Mouse (Mus musculus): ENCODE measurements at regions not wholly inside any gene's neighbourhood (a gene's known extent, or its start where the extent isn't known, plus 50 kb on each side); places are given as distances from the start of the nearest gene placed in this dataset.
A peak's percentile ranks its signal among the peaks of the same experiment; 100 is the strongest.

DNA sequence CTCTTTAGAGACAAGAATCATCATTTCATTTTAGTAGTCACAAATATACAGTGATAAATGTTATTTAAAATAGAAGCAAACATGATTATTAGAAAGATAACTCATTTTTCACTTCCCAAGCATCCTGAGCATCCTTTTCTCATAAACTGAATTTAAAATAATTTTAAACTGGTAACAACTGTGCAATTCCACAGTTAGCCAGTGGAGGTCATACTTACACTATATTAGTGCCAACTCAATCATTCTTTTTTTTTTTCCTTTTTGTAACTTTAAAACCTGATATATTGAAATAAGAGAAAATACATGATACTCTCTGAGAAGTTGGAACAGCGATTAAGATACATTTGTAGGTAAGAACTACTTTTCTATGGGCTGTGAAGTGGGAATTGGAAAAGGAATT is 113.2 kb upstream of the Gm17509 start:
- DNase-seq (ENCODE audit: extremely low spot score in 1 of 2, low spot score in 2 of 2), result no peak
- intact Hi-C loops (cut with DNase I), result loop anchor here (10.0 kb wide), 2 partner anchors 271 to 1041 kb away; partner anchors contain the start of gene Hcn1

DNA sequence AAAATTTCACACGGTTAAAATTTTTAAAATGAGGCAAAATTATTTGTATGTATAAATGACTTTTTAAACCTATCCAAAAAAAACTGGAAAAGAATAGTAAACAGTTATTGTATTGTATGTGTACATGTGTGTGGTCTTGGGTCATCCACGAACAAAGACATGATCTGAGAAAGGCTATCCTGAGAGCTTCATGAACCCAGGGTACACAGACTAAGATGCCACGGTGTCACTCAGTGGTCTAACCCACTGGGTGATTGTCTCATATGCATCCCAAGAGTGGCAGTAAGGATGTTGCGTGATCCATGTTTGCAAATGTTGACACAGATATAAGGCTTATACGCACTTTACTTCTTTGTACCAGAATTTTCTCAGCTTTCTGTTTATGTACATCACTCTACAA is 113.7 kb upstream of the Gm17509 start:
- intact Hi-C loops (cut with DNase I), result loop anchor here (10.0 kb wide), 2 partner anchors 270 to 1040 kb away; partner anchors contain the start of gene Hcn1
- DNase-seq (ENCODE audit: extremely low spot score in 1 of 2, low spot score in 2 of 2), result no peak

DNA sequence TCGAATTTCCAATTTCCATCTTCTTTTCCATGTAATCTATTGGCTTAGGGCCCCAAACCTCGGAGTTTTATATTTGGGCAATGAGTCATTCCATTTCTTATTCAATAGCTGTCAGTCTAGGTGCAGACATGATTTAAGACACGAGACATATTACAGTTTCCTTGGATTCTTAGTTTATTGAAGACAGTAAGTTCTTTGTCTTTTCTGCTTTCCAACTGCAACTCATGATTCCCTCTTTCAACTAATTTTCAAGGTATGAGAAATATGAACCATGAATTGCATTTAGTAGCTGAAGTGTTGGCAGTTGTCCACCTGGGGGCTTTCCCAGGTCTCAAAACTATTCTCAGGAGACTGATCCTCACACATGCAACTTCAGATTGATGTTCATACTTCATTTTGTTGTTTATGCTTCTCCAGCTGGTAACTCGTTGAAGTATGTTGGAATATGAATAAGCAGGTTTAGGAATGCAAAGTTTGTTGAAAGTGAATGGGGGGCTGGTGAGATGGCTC is 160.3 kb upstream of the Gm17509 start:
- DNase-seq (ENCODE audit: extremely low spot score in 1 of 2, low spot score in 2 of 2), result no peak
- intact Hi-C loops (cut with DNase I), result no loop called here

DNA sequence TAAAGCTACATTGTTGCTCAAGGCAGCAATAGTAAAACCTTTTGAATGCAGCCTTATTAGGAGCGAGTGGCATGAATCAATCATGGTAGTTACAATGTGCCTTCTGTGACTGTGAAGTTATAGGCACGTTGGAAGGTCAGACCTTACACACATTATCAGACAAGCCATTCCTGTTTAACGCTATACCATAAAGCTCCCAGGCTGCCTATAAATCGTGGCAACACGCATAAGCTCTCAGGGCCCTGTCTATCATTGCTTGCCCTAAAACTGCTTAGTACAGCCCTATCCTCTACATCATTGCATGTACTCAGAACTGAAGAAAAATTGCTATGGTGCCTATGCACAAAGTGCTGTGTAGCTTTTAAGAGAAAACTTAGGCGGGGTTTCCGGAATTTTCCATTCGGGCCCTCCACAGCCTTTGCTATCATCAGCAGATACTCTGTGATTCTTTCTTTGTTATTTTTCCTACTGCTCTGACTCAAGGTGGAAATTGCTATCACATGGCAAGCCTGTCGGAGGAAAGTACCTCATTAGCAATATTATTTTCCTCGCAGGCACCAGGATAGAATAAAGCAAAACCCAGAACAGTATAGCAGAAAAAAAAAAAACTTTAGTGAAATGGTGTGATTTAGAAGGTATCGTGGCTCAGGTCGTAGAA is 162.7 kb upstream of the Gm17509 start:
- intact Hi-C loops (cut with DNase I), result no loop called here
- DNase-seq (ENCODE audit: extremely low spot score in 1 of 2, low spot score in 2 of 2), result no peak

DNA sequence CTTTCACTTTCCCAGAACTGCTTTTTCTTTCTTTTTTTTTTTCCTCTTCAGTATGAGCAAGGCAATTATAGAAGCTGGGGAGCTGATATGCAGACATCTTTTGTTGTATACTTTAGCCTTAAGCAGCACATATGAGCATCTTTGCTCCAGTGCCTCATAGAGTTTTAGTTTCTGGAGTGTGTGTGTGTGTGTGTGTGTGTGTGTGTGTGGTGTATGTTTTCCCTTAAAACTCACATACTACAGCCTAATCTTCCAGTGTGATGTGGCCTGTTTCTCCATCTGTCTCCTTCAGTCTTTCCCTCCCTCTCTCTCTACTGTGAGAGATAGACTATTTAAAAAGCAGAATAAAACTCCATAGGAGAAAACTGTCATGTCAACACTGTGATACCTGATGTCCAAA is 169.4 kb upstream of the Gm17509 start:
- no peak for DNase-seq (ENCODE audit: extremely low spot score in 1 of 2, low spot score in 2 of 2)
- intact Hi-C loops (cut with DNase I), result no loop called here

DNA sequence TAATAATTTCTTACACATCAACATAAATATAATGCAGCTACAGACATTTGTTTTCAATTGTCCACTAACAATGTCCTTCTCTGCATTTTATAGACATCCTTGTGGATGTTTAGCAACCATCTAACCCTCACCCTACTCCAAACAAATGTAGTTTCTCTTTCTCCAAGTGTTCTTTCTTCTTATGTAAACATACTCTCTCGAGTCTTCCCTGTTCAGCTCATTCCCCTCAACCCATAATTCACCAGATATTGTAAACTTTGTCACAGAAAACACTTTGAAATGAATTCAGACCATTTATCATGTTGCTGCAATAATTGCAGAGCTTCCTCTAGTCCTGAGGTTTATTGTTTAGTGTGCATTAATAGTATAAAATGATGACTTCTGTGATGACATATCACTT is 172.6 kb upstream of the Gm17509 start:
- no peak for DNase-seq (ENCODE audit: extremely low spot score in 1 of 2, low spot score in 2 of 2)
- intact Hi-C loops (cut with DNase I), result no loop called here

DNA sequence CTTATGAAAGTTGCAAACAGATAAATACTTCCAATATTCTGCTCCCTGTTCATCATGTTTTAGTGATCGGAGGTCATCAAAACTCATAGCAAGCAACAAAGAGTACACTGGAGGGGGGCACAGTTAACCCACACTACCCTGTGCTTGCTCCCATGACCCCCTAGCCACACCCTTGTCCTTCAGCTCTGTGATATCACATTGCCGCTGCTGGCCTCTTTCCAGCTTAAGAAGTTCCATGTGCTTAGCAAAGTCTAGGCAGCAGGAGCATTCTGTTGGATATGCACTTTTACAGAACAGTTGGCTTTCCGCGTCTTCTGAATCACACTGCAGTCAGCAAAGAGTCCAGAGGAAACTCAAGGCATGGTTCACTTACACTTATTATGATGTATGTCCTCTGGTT is 180.4 kb upstream of the Gm17509 start:
- intact Hi-C loops (cut with DNase I), result no loop called here
- DNase-seq (ENCODE audit: extremely low spot score in 1 of 2, low spot score in 2 of 2), result peak; percentile 7 to 17

DNA sequence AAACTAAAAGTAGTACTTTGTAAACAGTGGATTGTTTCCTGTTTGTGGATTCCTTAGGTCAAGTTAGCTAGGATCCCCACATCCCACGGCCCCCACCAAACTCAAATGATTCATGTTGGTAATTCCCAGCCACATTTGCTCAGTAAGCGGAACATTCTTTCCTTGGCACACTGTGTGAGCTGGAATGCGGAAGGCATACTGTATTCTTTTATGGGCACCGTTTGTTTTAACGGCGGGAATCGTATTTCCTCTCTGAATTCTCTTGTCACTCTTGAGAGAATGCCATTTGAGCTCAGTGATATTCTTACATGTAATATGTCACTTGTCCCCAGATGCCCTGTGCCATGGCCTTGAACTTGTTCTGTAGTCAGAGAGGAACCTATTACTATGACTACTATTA is 189.1 kb upstream of the Gm17509 start:
- intact Hi-C loops (cut with DNase I), result no loop called here
- no peak for DNase-seq (ENCODE audit: extremely low spot score in 1 of 2, low spot score in 2 of 2)

DNA sequence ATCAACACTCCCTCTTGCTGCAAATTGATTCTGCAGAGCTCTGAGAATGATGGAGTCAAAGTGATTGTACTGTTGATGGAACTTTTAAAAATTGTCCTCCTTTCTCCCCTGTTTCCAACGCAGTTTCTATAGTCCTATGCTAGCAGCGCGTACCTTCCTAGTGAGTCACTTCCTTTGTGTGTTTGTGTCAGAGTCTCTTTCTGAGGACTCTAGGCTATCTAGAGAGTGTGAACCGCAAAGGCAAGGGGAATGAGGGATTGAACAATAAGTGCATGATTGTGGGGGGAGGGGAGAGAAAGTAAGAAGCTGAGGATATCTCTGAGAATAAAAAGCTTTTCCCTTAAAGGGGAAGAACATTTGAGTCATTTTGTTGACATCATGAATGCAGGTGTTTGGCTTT is 188.5 kb upstream of the Hcn1 start:
- DNase-seq (ENCODE audit: extremely low spot score in 1 of 2, low spot score in 2 of 2), result no peak
- intact Hi-C loops (cut with DNase I), result no loop called here

DNA sequence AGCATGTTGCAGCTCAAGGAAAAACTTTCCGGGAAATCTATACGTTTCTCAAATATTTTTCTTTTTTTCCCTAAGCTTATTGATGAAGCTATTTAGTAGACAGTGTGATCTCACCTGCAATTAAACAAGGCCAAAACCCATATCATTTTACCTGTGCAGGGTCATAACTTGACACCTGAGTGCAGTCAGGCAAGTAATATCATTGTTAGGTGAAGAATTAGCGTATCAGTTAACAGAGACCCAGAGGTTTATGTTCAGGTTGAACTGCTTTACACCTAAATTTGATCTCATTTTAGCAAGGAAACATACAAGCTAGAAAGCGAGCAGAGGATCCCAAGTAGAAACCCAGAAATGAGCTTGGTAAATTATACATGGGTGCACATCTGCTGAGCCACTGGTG is 178.6 kb upstream of the Hcn1 start:
- no peak for DNase-seq (ENCODE audit: extremely low spot score in 1 of 2, low spot score in 2 of 2)
- intact Hi-C loops (cut with DNase I), result no loop called here

DNA sequence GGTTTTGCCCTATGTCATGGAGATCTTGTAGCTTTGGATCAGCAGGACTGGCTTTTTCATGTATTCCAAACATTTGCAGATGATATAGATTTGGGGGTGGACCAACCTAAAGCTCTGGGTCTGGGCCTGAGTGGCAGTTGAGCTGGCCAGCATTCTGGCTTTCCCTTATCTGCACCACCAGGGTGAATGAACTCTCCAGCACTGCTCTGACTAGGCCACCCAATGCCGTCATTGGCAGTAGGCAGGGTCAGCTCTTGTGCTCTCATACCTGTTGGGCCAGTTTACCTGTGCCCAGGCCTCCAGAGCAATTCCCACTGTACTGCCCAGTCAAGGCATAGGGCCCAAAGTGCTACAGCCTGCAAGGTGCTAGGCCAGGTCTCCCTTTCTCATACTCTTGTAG is 177.1 kb upstream of the Hcn1 start:
- no peak for DNase-seq (ENCODE audit: extremely low spot score in 1 of 2, low spot score in 2 of 2)
- intact Hi-C loops (cut with DNase I), result no loop called here

DNA sequence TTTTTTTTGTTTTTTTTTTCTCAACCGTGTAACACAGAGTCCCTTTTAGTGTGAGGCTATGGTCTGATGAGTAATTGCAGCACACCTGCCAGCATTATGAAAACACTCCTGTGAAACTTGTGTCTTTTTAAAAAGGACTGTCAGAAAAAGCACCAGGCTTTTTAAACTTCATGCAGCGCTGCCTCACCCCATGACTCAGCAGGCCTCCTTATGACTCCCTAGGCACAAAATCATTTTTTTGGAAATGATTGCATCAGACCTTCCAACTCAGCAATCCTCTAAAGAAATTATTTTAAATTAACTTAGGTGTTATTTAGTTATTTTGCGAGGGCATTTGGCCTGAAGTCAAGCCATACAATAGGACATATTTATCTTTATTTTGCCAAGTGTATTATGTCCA is 134.7 kb upstream of the Hcn1 start:
- intact Hi-C loops (cut with DNase I), result no loop called here
- no peak for DNase-seq (ENCODE audit: extremely low spot score in 1 of 2, low spot score in 2 of 2)

DNA sequence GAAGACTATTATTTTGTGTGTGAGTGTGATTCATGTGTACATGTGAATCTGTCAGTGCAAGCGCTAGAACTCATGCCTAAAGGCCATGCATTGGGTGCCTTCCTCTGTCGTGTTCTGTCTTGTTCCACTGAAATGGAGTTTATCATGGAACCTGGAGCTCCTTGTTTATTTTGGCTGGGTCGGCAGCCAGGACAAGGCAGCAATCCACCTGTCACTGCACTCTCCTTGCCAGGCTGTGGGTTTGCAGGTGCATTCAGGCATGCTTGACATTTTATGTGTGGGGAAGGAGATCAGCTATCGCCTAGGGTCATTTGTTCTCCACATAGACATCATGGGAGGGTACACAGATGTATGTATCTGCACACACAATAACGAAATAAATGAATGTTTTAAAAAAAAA is 129.4 kb upstream of the Hcn1 start:
- intact Hi-C loops (cut with DNase I), result no loop called here
- no peak for DNase-seq (ENCODE audit: extremely low spot score in 1 of 2, low spot score in 2 of 2)

DNA sequence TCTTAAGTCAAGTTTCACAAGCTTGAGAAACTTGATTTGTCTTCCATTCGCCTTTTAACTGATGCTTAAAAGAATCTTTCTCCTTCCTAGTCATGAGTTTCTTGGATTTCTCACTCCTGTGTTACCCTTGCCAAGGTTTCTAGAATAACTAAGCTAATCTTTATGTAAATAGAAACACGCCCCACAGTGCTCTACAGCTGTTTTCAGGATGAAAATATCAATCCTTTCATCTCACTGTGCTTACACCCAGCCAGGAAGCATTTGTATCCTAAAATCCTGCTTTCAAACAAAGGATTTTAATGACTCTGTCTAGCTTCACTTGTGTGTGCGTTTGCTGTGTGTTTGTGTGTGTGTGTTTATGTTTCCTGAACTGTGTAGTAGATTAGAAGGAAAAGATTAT is 119.5 kb upstream of the Hcn1 start:
- DNase-seq (ENCODE audit: extremely low spot score in 1 of 2, low spot score in 2 of 2), result no peak
- intact Hi-C loops (cut with DNase I), result no loop called here

DNA sequence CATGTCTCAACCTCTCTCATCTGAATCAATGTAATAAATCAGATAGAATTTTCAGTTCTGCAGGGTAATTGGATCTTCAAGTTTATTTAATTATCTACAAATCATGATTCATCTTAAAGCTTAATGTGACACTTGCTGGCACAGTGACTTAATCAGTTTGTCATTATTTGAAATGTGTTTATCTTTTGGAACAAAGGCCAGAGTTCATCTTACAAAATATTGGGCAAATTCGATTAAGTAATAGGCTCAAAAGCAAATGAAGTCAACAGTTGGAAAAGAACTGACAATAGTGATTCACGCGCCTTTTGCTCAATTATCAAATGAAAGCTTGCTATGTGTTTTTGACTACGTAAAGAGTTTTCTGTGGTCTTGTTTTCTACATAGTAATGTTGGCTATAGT is 93.4 kb upstream of the Hcn1 start:
- intact Hi-C loops (cut with DNase I), result no loop called here
- no peak for DNase-seq (ENCODE audit: extremely low spot score in 1 of 2, low spot score in 2 of 2)

DNA sequence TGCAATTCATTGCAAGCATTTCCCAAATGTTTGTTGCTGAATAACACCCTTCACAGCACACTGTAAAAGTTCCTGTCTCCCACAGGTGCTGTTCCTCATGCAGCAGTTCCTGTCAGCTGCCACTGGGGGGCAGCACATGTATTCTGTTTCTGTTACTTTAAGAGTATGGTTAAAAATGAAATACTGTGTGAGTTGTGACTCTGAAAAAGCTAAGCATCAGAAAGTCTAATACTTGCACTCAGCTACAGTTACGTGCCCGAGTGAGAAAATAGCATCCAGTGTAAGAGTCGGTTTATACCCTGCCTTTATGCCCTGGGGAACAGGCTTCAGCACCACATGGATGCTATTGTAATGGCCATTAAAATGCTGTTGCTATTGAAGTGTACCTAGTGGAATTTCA is 52.0 kb upstream of the Hcn1 start:
- intact Hi-C loops (cut with DNase I), result loop anchor here (10.0 kb wide), 1 partner anchor 805 kb away; no protein-coding TSS in a partner anchor

More for the DNA sequence above, 52.0 kb upstream of the Hcn1 start:
- peak; percentile 35 to 58 for DNase-seq (ENCODE audit: extremely low spot score in 1 of 2, low spot score in 2 of 2)
